Mouse (Mus musculus) ES-E14 (cell line): ENCODE results near the gene Tmem86b.

Source experiments
- CHD2 ChIP-seq: IDR thresholded peaks from 2 replicates; pipeline ENCODE4 v1.6.1; 2014; ENCODE audit warnings: mild to moderate bottlenecking, low read depth, low read length, inconsistent platforms
- HCFC1 ChIP-seq: IDR thresholded peaks from 2 replicates; pipeline ENCODE4 v1.6.1; 2012; ENCODE audit warnings: low read length, inconsistent platforms, borderline replicate concordance; ENCODE audit not compliant: insufficient read depth
- ZC3H11A ChIP-seq: IDR thresholded peaks from 2 replicates; pipeline ENCODE4 v1.6.1; 2012; ENCODE audit warnings: low read depth, mild to moderate bottlenecking, inconsistent platforms, low read length, borderline replicate concordance

DNA sequence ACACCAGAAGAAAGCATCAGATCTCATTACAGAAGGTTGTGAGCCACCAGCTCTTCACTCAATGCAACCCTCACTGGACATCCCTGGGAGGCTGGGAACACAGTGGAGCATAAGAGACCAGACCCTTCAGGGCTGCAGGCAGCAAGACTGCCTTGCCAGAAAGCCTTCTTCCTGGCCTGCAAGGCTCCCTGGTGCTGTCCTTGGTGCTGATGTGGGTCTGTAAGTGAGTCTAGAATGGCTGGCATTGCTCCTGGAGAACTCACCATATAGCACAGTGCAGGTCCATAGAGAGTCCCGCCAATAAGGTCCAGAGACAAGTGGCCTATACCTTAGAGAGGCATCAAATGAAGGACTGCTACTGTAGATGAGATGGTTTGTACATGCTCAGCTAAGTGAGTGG is 11.2 kb downstream of the Tmem86b start:
- TF ChIP-seq CHD2 (no peak), ZC3H11A (no peak), HCFC1 (no peak)
